Mouse (Mus musculus) regulatory T cell (primary cell): Measurements from ENCODE around the gene Metrn.

Source experiments
- in situ Hi-C: fragments of 300-600 bp; cut with MboI, MseI; formaldehyde crosslinking; loops from one replicate; pipeline ENCODE4 v1.15.1; 2025; ENCODE audit warnings: high pct_unique_total_duplicates

Gene Metrn

DNA sequence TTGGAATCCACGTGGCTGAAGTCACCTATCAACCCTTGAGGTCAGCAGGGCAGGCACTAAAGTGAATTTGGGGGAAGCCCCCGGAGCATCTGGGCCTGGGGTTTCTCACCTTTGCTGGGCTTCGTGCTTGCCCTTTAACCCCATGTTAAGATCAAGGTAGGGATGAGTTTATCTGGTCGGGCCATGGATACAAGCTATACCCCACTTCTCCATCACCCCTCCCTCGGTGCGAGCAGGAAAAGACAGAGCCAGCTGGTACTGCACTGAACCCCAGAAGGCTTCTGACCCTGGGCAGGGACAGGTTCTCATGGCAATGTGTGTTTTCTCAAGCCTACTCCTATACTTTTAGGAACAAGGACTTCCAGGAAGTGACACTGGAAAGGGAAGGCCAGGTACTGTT is 15.6 kb downstream of the Metrn start:
- in situ Hi-C loops: no loop called here

DNA sequence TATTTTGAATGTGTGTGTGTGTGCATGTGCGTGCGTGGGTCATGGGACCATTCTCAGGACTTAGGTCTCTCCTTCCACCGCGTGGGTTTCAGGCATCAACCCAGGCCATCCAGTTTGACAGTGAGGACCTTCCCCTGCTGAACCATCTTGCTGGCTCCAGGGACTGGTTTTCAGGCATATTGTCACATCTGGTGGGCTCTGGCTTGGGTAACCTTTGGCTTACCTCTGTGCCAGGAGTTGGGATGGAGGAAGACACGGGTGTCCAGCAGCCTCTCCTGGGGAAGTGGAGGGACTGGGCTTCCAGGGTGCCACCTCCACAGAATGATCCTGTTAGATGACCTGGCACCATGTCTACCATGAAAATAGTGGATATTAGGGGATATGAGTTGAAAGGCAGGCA is 19.0 kb downstream of the Metrn start:
- in situ Hi-C loops: no loop called here

DNA sequence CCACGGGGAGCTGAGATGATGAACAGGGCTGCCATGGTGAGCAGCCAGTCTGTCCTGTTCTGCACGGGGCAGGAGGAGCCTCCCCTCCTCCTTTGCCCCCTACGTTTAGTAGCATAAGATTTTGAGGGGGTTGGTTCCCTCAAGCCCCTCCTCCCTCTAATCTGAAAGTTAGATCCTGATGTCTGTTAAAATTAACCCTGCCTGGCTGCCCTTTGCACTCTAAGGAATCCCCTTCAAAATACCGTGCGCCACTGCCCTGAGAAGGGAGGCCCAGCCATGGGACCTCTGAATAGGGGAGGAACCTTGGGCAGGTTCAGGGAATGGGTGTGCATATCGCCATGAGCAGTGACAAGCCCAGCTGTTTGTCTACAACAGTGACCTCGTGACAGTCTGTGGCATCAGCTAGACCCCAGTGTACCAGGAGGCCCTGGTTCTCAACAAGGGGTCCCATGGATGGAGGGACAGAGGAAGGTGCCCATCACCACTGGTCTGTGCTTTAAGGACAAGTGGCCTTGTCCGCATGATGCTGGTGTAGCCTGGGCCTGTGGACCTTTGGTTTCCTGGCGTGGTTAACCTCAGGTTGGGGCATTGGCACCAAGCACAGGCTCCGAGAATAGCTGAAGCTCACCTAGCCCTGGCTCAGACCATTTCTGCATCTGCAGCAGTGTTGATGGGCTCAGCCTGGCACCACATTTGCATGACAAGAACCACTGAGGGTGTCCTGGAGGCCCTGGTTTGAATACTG is 21.4 kb downstream of the Metrn start:
- in situ Hi-C loops: no loop called here

DNA sequence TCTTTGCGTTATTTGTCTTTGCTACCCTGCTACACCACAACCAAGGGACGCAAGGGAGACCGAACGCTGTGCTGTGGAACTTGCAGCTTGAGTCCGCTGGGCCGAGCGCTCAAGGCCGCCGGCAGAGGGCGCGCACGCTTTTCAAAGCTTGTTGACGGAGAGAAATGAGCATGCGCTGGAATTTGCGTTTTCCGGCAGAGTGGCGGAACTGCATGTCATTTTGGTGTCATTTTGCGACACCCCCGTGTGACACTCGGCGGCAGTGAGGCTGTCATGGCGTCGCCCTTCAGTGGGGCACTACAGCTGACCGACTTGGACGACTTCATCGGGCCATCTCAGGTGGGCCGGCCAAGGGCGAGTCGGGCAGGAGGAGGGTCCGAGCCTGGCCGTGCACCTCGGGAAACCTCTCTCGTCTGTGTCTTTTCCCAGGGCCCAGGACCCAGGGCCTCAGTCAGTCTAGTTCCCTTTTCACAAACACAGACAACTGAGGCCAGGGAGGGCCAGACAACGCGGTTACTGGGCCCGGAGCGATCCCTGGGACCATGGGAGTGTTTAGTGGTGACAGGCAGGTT is 23.3 kb downstream of the Metrn start, which contains the start of gene Narfl:
Gene Narfl (plus strand): TSS at position 228 of the 572 bp plus-strand sequence.
- in situ Hi-C loops: no loop called here

DNA sequence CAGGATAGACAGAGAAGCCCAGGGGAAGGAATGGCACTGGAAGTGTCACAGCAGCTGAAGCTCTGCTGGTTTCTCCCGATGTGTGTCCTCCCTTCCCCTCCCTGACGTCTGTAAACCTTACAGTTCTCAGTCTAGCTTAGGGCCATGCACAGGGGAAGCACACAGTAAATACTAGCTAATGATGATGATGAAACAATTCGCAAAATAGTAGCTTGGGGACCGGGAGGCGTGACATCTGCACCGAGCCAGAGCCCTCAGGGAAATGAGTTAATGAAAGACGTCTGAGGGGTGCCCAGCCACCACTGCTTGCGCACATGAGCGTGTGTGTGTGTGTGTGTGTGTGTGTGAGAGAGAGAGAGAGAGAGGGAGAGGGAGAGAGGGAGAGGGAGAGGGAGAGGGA is 27.6 kb downstream of the Metrn start:
- in situ Hi-C loops: loop anchor here (5.0 kb wide), 1 partner anchor 33 kb away; no protein-coding TSS in a partner anchor

DNA sequence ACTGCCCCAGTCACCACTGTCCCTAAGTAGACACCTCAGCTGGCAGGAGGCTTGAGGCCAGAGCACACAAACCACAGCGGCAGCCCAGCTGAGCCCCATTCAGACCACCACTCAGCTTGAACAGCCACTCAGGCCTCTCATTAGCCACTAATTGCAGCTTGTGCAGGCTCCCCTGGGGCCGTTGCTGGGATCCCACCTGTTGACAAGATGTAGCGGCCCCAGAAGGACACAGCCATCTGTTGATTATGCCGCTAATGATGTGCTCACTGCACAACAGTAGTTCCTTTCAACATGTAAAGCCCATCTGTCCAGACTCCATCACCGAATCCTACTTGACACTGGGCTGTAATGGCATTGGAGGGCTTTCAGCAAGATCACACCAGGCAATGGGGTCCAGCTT is 31.1 kb downstream of the Metrn start:
- in situ Hi-C loops: loop anchor here (5.0 kb wide), 1 partner anchor 36 kb away; no protein-coding TSS in a partner anchor

DNA sequence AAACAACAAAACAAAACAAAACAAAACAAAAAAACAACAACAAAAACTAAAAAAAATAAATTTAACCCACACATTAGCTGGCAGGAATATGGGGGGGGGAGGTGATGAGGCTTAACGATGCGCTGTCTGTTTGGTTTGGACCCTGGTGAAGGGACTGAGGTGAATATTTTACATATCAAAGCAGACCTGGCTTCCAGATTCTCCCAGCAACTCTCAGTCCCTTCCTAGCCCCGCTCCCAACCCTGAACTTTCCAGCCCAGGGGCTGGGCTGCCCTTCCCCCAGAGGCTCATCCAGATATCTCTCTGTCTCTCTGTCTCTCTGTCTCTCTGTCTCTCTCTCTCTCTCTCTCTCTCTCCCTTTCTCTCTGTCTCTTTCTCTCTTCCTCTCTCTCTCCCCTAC is 34.3 kb downstream of the Metrn start:
- in situ Hi-C loops: no loop called here

DNA sequence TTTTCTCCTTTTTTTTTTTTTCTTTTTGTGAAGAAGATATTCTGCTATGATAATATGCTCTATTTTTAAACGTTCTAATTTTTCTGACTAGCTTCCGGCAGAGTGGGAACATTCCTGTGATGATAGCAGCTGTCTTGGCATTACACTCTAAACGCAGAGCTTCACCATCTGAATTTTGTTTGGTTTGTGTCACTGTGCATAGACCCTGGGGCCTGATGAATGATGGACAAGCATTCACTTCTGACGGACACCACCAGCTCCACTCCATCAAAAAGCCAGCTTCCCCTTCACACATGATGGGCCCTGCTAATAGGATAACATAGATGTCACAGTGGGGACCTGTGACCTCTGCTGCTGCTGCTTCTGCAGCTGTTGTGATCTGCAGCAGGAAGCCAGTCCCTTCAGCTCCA is 35.4 kb downstream of the Metrn start:
- in situ Hi-C loops: no loop called here

DNA sequence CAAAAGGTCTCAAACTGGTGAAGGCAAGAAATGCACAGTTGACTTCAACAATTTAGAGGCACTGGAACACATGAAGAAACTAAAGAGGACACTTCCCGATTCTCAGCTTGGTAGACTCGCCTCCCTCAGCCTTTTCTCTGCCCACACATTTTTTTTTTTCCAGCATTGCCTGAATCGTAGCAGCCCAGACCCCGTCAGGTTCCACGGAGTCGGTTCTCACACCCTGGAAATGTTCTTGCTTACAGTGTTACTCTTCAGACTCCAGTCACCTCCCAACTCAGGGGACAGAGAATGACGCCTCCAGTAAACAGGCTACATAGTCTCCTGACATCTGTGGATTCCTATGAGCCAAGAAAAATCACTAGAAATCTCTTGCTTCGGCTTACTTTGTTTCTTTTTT is 36.8 kb downstream of the Metrn start:
- in situ Hi-C loops: no loop called here

DNA sequence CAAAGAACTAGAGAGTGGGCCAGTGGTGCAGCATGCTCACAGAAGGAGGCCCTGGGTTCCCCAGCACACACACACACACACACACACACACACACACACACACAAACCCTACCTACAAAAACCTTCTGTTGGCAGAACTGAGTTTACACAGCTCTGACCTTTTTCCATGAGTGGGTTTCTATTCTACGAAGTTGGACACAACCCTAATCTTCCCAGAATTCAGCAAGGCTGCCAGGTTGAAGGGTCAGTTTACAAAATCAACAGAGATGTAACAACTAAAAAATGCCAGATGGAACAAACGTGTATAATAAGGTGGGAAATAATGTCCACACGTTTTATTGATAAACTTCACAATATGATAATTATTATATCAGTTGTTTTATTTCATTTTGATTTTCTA is 39.2 kb downstream of the Metrn start:
- in situ Hi-C loops: no loop called here

DNA sequence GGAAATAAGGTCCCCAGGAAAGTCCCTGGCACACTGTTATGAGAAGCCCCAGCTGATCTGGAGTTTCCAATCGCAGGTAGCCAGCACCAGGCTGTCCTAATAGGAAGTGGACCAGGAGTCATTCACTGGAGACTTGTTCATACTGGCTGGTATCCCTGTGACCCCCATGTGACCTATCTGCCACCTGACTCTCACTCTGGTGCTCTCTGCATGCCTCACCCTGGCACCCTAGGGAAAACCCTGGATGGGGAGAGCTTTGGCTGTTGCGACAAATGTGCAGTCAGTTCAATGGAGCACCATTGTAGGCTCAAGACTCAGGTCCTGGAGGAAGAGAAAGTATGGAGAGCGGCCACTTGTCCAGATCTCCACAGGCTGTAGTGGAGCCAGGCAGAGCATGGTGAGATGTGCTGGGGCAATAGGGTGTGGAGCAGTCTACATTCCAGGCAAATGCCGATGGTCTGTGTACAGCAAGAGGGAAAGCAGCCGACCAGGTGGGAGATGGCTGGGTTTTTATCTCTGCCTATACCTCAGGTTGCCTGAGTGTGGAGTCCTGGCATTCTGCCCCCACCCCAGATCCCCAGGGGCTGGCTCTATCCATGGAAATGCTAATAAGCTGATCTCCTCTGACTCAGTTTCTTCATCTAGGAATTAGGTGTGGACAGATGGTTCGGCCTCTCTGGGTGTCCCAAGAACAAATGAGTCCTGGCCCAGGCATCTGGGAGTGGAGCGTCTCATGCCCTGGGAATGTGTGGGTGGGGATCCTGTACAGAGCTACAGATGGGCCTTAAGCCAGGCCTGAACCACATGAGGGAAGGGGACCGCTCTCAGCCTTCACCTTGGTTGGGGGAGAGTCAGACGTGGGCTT is 40.3 kb downstream of the Metrn start:
- in situ Hi-C loops: no loop called here

DNA sequence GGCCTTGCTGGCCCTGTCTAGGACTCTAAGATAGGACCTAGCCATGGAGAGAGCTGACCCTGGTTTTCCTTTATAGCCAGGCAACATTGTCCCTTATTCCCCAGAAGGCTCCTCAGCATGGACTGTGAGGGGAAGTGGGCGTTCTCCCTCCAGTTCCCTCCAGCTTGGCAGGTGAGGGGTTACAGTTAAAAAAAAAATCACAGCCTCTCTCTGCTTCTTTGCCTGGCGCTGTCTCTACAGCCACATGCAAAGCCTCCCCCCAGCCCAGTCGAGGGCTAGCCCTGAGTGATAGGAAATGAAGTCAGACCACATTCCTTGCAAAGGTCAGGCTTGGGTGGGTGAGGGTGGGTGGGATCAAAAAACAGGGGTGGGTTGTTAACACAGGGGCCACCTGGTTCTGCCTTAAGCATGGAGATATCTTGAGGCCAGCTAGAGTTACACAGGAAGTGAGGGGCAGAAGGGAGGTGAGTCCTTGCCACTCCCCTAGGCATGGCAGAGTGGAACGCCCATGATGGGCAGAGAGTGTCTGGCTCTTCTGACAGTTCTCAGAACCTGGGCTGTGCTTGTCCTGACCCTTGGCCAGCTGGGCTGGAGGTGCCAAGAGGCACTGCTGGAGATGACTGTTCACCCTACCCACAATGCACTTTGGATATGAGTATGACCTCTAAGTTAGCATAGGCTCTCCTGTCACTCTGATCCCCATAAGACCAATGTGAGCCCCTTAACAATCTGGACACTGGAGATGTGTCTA is 41.1 kb downstream of the Metrn start:
- in situ Hi-C loops: no loop called here

DNA sequence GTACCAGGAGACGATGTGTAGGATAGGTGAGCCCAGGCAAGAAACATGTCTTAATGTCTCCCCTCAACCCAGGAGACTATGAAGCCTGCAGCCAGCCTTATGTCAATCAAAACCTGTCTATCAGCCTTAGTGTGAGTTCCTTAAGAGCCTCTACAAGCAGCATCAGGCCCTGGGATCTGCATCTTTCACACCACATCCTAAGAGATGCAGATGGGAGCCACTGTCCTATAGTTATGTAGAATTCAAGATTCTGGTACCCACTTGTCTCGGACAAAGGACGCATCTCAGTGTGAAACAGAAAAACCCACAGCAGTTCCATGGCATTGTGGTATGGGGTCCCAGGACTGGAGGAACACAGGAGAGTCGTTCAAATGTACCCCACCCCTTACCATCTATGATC is 41.9 kb downstream of the Metrn start:
- in situ Hi-C loops: no loop called here

DNA sequence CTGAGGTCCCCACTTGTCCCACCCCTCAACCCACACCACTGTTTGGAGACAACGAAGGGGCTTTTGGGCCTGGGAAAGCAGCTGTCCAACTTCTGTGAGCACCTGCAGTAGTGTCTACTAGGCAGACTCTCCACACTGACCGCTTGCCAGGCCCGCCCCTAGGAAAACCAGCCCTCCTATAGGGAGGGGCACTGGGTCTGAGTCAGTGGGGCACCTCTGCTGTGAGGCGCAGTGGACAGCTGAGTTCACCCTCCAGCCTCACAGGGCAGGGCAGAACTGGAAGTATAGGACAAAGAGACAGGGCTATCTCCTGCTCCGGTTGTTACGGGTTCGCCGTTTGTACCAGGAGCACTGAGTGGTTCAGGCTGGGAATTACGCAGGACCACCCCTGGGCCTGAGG is 42.7 kb downstream of the Metrn start, which contains the start of gene Msln:
Gene Msln (minus strand): TSS at position 138 of the 400 bp plus-strand sequence.
- in situ Hi-C loops: no loop called here

DNA sequence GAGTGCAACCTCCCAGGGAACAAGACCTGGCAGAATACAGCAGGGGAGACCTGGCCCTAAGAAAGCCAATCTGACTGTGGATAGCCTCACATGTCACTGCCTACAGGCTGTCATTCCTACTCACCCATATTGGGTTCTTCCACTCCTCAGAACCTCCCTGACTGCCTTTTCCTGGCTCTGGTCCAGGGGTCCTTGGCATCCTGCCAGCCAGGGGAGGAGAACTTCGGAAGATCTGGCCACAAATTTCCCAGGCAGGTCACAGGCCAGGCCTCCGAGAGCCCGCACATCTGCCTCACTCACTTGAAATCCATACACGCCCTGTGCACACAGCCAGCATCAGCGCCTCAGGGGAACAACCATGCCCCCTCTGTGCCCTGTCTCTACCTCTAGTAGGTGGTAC is 45.5 kb downstream of the Metrn start:
- in situ Hi-C loops: no loop called here

DNA sequence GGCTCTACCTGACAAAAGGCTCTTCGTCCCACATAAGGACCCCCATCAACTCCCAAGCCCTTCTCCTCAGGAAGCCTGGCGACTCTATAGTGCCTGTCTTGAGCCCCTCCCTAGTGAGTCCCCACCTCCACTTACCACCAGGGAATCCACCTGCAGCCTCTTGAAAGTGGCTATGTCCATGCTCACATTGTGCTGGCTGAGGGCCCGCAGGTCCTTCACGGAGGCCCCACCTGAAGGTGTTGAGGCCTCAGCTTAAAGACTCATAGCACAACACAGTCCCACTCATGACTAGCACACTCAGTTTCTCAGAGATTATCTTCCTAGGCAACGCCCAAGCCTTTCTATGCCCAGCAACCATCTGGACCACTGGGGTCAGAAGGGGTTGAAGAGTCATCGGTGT is 47.6 kb downstream of the Metrn start:
- in situ Hi-C loops: no loop called here

DNA sequence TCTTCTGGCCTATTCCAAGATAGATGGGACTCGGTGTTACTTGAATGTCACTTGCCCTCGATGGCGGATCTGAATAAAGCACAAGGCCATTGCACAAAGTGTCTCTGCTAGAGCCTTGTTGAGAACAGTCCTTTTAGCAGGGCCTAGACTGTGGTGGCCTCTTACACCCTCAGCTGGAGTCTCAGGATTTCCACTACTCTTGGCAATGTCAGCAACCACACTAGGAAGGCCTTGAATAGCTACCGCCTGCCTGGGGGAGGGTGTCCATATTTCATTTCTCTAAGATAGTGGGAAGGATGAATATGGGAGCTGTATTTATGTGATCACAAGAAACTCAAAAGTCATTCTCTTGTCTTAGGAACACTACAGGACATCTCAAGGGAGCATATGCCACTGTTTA is 48.7 kb downstream of the Metrn start:
- in situ Hi-C loops: no loop called here

DNA sequence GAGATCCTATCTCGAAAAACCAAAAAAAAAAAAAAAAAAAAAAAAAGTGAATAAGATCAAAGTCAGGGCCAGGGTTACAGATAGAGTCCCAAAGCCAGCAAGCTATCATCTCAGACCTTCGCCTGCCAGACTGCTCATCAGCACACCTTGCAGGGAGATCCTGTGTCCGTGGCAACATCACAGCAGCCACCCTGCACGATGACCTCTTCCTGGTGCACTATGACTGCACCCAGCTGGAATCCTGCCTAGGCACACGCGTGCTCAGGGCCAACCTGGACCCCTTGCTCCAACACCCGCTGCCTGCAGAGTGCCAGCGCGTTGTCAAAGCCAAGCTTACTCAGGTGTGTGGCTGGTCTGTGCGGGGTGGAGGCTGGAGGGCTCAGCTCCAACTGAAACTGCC is 52.6 kb downstream of the Metrn start:
- in situ Hi-C loops: no loop called here

DNA sequence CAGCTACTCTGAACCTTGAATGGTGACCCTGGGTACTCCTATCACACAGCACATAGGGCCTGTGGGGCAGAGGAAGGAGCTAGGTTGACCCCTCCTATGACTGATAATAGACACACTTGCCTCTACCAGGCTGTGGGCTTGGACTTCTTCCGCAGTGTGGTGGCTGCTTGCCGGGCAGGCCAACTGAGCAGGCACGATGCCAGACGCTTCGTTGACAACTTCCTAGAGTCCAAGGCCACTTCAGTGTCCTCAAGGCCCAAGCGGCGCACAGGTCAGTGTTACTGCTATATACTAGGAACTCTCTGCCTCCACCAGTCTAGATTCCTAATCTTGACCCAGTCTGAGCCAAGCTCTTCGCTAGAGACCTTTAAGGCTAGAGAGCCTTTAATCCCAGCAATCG is 53.1 kb downstream of the Metrn start:
- in situ Hi-C loops: no loop called here
